Mouse (Mus musculus): Measurements from ENCODE around the gene Chtop.

DNA sequence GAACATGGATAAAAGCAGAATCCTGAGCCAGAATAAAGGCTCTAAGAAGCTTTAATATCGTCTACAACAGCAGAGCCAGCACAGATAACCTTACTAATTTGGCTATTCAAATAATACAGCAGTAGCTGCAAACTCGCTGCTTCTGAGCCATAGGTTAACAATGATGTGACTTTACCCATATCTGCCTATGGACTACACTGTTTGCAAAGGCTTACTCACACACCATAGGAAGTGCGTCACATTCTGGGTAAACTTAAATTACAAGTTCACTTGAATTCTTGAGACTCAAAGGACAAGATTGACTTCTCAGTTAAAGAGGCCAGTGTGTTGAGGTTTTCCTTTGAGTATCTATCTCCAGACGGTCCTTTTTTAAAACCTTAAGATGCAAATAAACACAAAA, 5.9 kb downstream of the Chtop start:
- TF ChIP-seq POLR2A (IDR thresholded peaks at IDR 0.05; ENCODE audit: borderline replicate concordance, insufficient read depth, low read length): no peak
- no peak for TF ChIP-seq CTCF (IDR thresholded peaks at IDR 0.05; ENCODE audit: borderline replicate concordance, insufficient read depth, low read depth, low read length)

All from cerebellum, adult 2 months (tissue).